Mouse (Mus musculus) small intestine, adult 2 months (tissue): ENCODE measurements around the gene Zfp423.

Source experiments
- CTCF ChIP-seq: fragments of 200-500 bp; IDR thresholded peaks from 2 replicates; pipeline ENCODE4 v1.5.1; 2012; ENCODE audit warnings: low read depth, mild to moderate bottlenecking, control low read depth, inconsistent platforms, low read length, moderate library complexity, mixed read lengths; ENCODE audit not compliant: insufficient replicate concordance, insufficient read length; ENCODE audit errors: extremely low read depth
- POLR2A ChIP-seq: fragments of 200-500 bp; IDR thresholded peaks from 2 replicates; pipeline ENCODE4 v1.6.1; 2012; ENCODE audit warnings: low read depth, mild to moderate bottlenecking, control low read depth, inconsistent platforms, low read length, moderate library complexity

GRCm38 (mm10) chr8:87918004-87918403, 41.4 kb downstream of the Zfp423 start:
- no peak for TF ChIP-seq CTCF
- TF ChIP-seq POLR2A = no peak
